Mouse (Mus musculus) stomach, embryonic 15.5 days (tissue): ENCODE data around the gene Rpf1. TPM values are rescaled to one million over a fixed set of nuclear protein-coding genes. Genes with fewer than 3 reads are reported as not detected.

Experiments used
- ATAC-seq: fragments of 200-750 bp; cut with Nextera tagmentation; 2 replicates; pipeline ENCODE4 v1.8.0; 2017; ENCODE audit warnings: low read depth, moderate number of reproducible peaks, moderate TSS enrichment; ENCODE audit not compliant: insufficient read depth, low FRiP score
- H3K27ac ChIP-seq: fragments of 300-500 bp; sonication (generic); 2 replicates; pipeline ENCODE4 v1.5.1; 2015; ENCODE audit warnings: mild to moderate bottlenecking, inconsistent platforms
- H3K27me3 ChIP-seq: fragments of 300-500 bp; sonication (generic); replicated peaks from 2 replicates; pipeline ENCODE4 v1.6.1; 2015; ENCODE audit warnings: inconsistent platforms
- H3K36me3 ChIP-seq: fragments of 300-500 bp; sonication (generic); 2 replicates; pipeline ENCODE4 v1.6.1; 2015; ENCODE audit warnings: inconsistent platforms
- H3K4me1 ChIP-seq: fragments of 300-500 bp; sonication (generic); 2 replicates; pipeline ENCODE4 v1.6.1; 2015; ENCODE audit warnings: inconsistent platforms
- H3K4me2 ChIP-seq: fragments of 300-500 bp; sonication (generic); 2 replicates; pipeline ENCODE4 v1.6.1; 2015; ENCODE audit warnings: mild to moderate bottlenecking, inconsistent platforms
- H3K4me3 ChIP-seq: fragments of 300-500 bp; sonication (generic); replicated peaks from 2 replicates; pipeline ENCODE4 v1.5.1; 2015; ENCODE audit warnings: inconsistent platforms
- H3K9ac ChIP-seq: fragments of 300-500 bp; sonication (generic); 2 replicates; pipeline ENCODE4 v1.6.1; 2015; ENCODE audit warnings: inconsistent platforms
- H3K9me3 ChIP-seq: fragments of 300-500 bp; sonication (generic); 2 replicates; pipeline ENCODE4 v1.6.1; 2016; ENCODE audit warnings: inconsistent platforms
- WGBS: fragments of 180-500 bp; shearing (Covaris S2); methylation state at CpG from one replicate; pipeline ENCODE4 v1.1.7; 2015; 5-methylcytosine and 5-hydroxymethylcytosine counted together
- polyA plus RNA-seq: library from polyadenylated mRNA; unstranded; fragments of >200 nt; fragmentation: Nextera tagmentation; extraction: Ambion mirVana; gene quantifications from 2 replicates; pipeline ENCODE4 v1.2.1, GENCODE M21; 2015

The Rpf1 gene
- polyA plus RNA-seq, 1 experiment from 2014 or later, result 49.7 TPM

- WGBS, result 85% methylated on average over 7 of the region's 7 CpGs
- no peak for ATAC-seq
Observed at GRCm38 (mm10) chr3:146554816-146555215, 33.6 kb upstream of the Rpf1 start.

GRCm38 (mm10) chr3:146543632-146544031, 22.4 kb upstream of the Rpf1 start:
- Histone ChIP-seq H3K36me3 (no peaks in the 10 kb centered on the region), H3K9me3 (no peaks in the 10 kb centered on the region), H3K4me2 (no peak overlapping the region), H3K4me1 (no peaks in the 10 kb centered on the region), H3K27me3 (no peaks in the 10 kb centered on the region), H3K4me3 (no peak overlapping the region), H3K9ac (no peak overlapping the region), H3K27ac (no peak overlapping the region)
- no peak for ATAC-seq
- WGBS, result 19% methylated on average over 1 of the region's 1 CpGs

More at GRCm38 (mm10) chr3:146554816-146555215, 33.6 kb upstream of the Rpf1 start:
- no peak overlapping the region for H3K9ac ChIP-seq
- no peaks in the 10 kb centered on the region for H3K4me1 ChIP-seq
- H3K36me3 ChIP-seq, result no peaks in the 10 kb centered on the region
- H3K27me3 ChIP-seq, result no peaks in the 10 kb centered on the region
- H3K27ac ChIP-seq, result no peak overlapping the region
- H3K9me3 ChIP-seq, result no peaks in the 10 kb centered on the region
- no peak overlapping the region for H3K4me3 ChIP-seq
- no peak overlapping the region for H3K4me2 ChIP-seq

- H3K9ac ChIP-seq, result no peak overlapping the region
- H3K27me3 ChIP-seq, result no peaks in the 10 kb centered on the region
- H3K4me3 ChIP-seq, result no peak overlapping the region
- no peak overlapping the region for H3K4me2 ChIP-seq
- no peaks in the 10 kb centered on the region for H3K36me3 ChIP-seq
- WGBS, result 42% methylated on average over 4 of the region's 4 CpGs
- no peaks in the 10 kb centered on the region for H3K9me3 ChIP-seq
- H3K27ac ChIP-seq, result no peak overlapping the region
- H3K4me1 ChIP-seq, result no peaks in the 10 kb centered on the region
- ATAC-seq, result no peak
Observed at GRCm38 (mm10) chr3:146540521-146541273, 19.5 kb upstream of the Rpf1 start.

- H3K4me3 ChIP-seq, result no peak overlapping the region
- no peak overlapping the region for H3K27ac ChIP-seq
- no peak overlapping the region for H3K9ac ChIP-seq
- H3K36me3 ChIP-seq, result no peaks in the 10 kb centered on the region
- H3K4me2 ChIP-seq, result no peak overlapping the region
- WGBS, result 61% methylated on average over 6 of the region's 6 CpGs
- H3K9me3 ChIP-seq, result no peaks in the 10 kb centered on the region
- H3K4me1 ChIP-seq, result no peaks in the 10 kb centered on the region
- no peaks in the 10 kb centered on the region for H3K27me3 ChIP-seq
- no peak for ATAC-seq
Observed at GRCm38 (mm10) chr3:146534986-146535385, 13.8 kb upstream of the Rpf1 start.

GRCm38 (mm10) chr3:146528335-146528734, 7.1 kb upstream of the Rpf1 start:
- Histone ChIP-seq H3K27ac (no peak overlapping the region), H3K36me3 (no peaks in the 10 kb centered on the region), H3K4me2 (no peak overlapping the region), H3K4me1 (no peaks in the 10 kb centered on the region), H3K4me3 (no peak overlapping the region), H3K9ac (no peak overlapping the region), H3K27me3 (no peaks in the 10 kb centered on the region), H3K9me3 (no peaks in the 10 kb centered on the region)
- 52% methylated on average over 2 of the region's 2 CpGs for WGBS
- ATAC-seq, result no peak

GRCm38 (mm10) chr3:146521652-146522020, 407 bp upstream of the Rpf1 start:
- H3K4me2 ChIP-seq, result peak overlapping the region; percentile 71
- ATAC-seq, result no peak
- 0 out of 2 replicates have a peak, but pooled peaks cover 10% of the 10 kb centered on the region for H3K36me3 ChIP-seq
- 8% methylated on average over 8 of the region's 8 CpGs for WGBS
- peak overlapping the region; percentile 80 for H3K4me3 ChIP-seq
- no peaks in the 10 kb centered on the region for H3K9me3 ChIP-seq
- 0 out of 2 replicates have a peak, but pooled peaks cover 3% of the 10 kb centered on the region for H3K4me1 ChIP-seq
- H3K27ac ChIP-seq, result peak overlapping the region; percentile 98
- 0 out of 2 replicates have a peak overlapping the region, but pooled peaks have one; percentile 65 for H3K9ac ChIP-seq
- H3K27me3 ChIP-seq, result no peaks in the 10 kb centered on the region

GRCm38 (mm10) chr3:146520226-146520797, 917 bp downstream of the Rpf1 start:
- Histone ChIP-seq H3K4me2 (peak overlapping the region; percentile 71), H3K4me1 (0 out of 2 replicates have a peak, but pooled peaks cover 3% of the 10 kb centered on the region), H3K9me3 (no peaks in the 10 kb centered on the region), H3K27ac (peak overlapping the region; percentile 98), H3K9ac (peak overlapping the region; percentile 65), H3K36me3 (0 out of 2 replicates have a peak, but pooled peaks cover 10% of the 10 kb centered on the region), H3K27me3 (no peaks in the 10 kb centered on the region), H3K4me3 (peak overlapping the region; percentile 80)
- no peak for ATAC-seq
- WGBS, result 28% methylated on average over 5 of the region's 5 CpGs

GRCm38 (mm10) chr3:146506711-146507110, 14.5 kb downstream of the Rpf1 start:
- H3K27ac ChIP-seq, result no peak overlapping the region
- H3K9ac ChIP-seq, result no peak overlapping the region
- ATAC-seq, result no peak
- 90% methylated on average over 7 of the region's 7 CpGs for WGBS
- H3K36me3 ChIP-seq, result peaks cover 30% of the 10 kb centered on the region
- no peaks in the 10 kb centered on the region for H3K9me3 ChIP-seq
- H3K27me3 ChIP-seq, result no peaks in the 10 kb centered on the region
- peaks cover 7% of the 10 kb centered on the region; the same call in 1 of the 2 replicates for H3K4me1 ChIP-seq
- no peak overlapping the region for H3K4me3 ChIP-seq
- H3K4me2 ChIP-seq, result no peak overlapping the region

GRCm38 (mm10) chr3:146501601-146502123, 19.6 kb downstream of the Rpf1 start:
- no peak for ATAC-seq
- Histone ChIP-seq H3K9me3 (no peaks in the 10 kb centered on the region), H3K27ac (peak overlapping the region; percentile 96), H3K4me1 (peaks cover 14% of the 10 kb centered on the region; the same call in 1 of the 2 replicates), H3K4me2 (peak overlapping the region; percentile 71), H3K9ac (no peak overlapping the region), H3K27me3 (no peaks in the 10 kb centered on the region), H3K36me3 (peaks cover 10% of the 10 kb centered on the region), H3K4me3 (peak overlapping the region; percentile 94)
- WGBS, result 30% methylated on average over 5 of the region's 5 CpGs

GRCm38 (mm10) chr3:146500810-146501201, 20.4 kb downstream of the Rpf1 start:
- peaks cover 14% of the 10 kb centered on the region; the same call in 1 of the 2 replicates for H3K4me1 ChIP-seq
- peak overlapping the region; percentile 96; the same call in 1 of the 2 replicates for H3K9ac ChIP-seq
- no peaks in the 10 kb centered on the region for H3K9me3 ChIP-seq
- no peaks in the 10 kb centered on the region for H3K27me3 ChIP-seq
- no peak for ATAC-seq
- H3K4me2 ChIP-seq, result peak overlapping the region; percentile 71
- H3K27ac ChIP-seq, result peak overlapping the region; percentile 96
- peak overlapping the region; percentile 94 for H3K4me3 ChIP-seq
- peaks cover 5% of the 10 kb centered on the region for H3K36me3 ChIP-seq
- WGBS, result 10% methylated on average over 5 of the region's 5 CpGs

GRCm38 (mm10) chr3:146500003-146500809, 21.0 kb downstream of the Rpf1 start:
- H3K27me3 ChIP-seq, result no peaks in the 10 kb centered on the region
- H3K27ac ChIP-seq, result peak overlapping the region; percentile 96
- H3K4me1 ChIP-seq, result peaks cover 14% of the 10 kb centered on the region; the same call in 1 of the 2 replicates
- H3K9ac ChIP-seq, result peak overlapping the region; percentile 96
- H3K4me2 ChIP-seq, result peak overlapping the region; percentile 71
- peak; percentile 64 for ATAC-seq
- under 1% methylated on average over 52 of the region's 57 CpGs for whole genome bisulfite sequencing
- no peaks in the 10 kb centered on the region; the same call in 1 of the 2 replicates for H3K36me3 ChIP-seq
- peak overlapping the region; percentile 94 for H3K4me3 ChIP-seq
- H3K9me3 ChIP-seq, result no peaks in the 10 kb centered on the region
